Mouse (Mus musculus): ENCODE measurements around the gene Adcyap1r1. TPM values are rescaled to one million over a fixed set of nuclear protein-coding genes. Genes with fewer than 3 reads are reported as not detected.

Adcyap1r1 gene
- 100 to 1,000 TPM; 137 to 142 TPM for total RNA-seq (2021)

- DNase-seq (ENCODE audit: extremely low spot score in 1 of 2, low spot score in 2 of 2): peak; percentile 63 to 88
- intact Hi-C loops (cut with DNase I): loop anchor here (2.0 to 5.0 kb wide), 2 partner anchors 35 to 59 kb away; no protein-coding TSS in a partner anchor
These were observed at the start of gene Adcyap1r1 for GRCm38 (mm10) chr6:55451771-55452371. Gene Adcyap1r1 (plus strand): TSS chr6:55451978.

GRCm38 (mm10) chr6:55402041-55402776, 49.6 kb upstream of the Adcyap1r1 start:
- peak in 1 of 2 experiments; percentile 46 for DNase-seq (ENCODE audit: extremely low spot score in 1 of 2, low spot score in 2 of 2)
- intact Hi-C loops (cut with DNase I): no loop called here

- no peak for DNase-seq (ENCODE audit: extremely low spot score in 1 of 2, low spot score in 2 of 2)
- intact Hi-C loops (cut with DNase I): no loop called here
These were observed 48.1 kb upstream of the Adcyap1r1 start for GRCm38 (mm10) chr6:55403411-55404309.

GRCm38 (mm10) chr6:55404421-55404990, 47.3 kb upstream of the Adcyap1r1 start:
- DNase-seq (ENCODE audit: extremely low spot score in 1 of 2, low spot score in 2 of 2): no peak

GRCm38 (mm10) chr6:55407345-55407744, 44.4 kb upstream of the Adcyap1r1 start:
- intact Hi-C loops (cut with DNase I): no loop called here
- DNase-seq (ENCODE audit: extremely low spot score in 1 of 2, low spot score in 2 of 2): no peak

More at GRCm38 (mm10) chr6:55404421-55404990, 47.3 kb upstream of the Adcyap1r1 start:
- intact Hi-C loops (cut with DNase I): no loop called here

GRCm38 (mm10) chr6:55410119-55410775, 41.5 kb upstream of the Adcyap1r1 start:
- intact Hi-C loops (cut with DNase I): no loop called here
- peak in 1 of 2 experiments; percentile 56 for DNase-seq (ENCODE audit: extremely low spot score in 1 of 2, low spot score in 2 of 2)

GRCm38 (mm10) chr6:55410977-55411376, 40.8 kb upstream of the Adcyap1r1 start:
- intact Hi-C loops (cut with DNase I): no loop called here
- no peak for DNase-seq (ENCODE audit: extremely low spot score in 1 of 2, low spot score in 2 of 2)

GRCm38 (mm10) chr6:55416202-55416601, 35.6 kb upstream of the Adcyap1r1 start:
- intact Hi-C loops (cut with DNase I): loop anchor here (5.0 kb wide), 1 partner anchor 36 kb away; the partner anchor contains the start of gene Adcyap1r1
- no peak for DNase-seq (ENCODE audit: extremely low spot score in 1 of 2, low spot score in 2 of 2)

- intact Hi-C loops (cut with DNase I): loop anchor here (5.0 kb wide), 1 partner anchor 33 kb away; the partner anchor contains the start of gene Adcyap1r1
- DNase-seq (ENCODE audit: extremely low spot score in 1 of 2, low spot score in 2 of 2): no peak
These were observed 32.9 kb upstream of the Adcyap1r1 start for GRCm38 (mm10) chr6:55418746-55419410.

GRCm38 (mm10) chr6:55420411-55420810, 31.4 kb upstream of the Adcyap1r1 start:
- intact Hi-C loops (cut with DNase I): no loop called here
- DNase-seq (ENCODE audit: extremely low spot score in 1 of 2, low spot score in 2 of 2): no peak

GRCm38 (mm10) chr6:55420869-55421361, 30.9 kb upstream of the Adcyap1r1 start:
- intact Hi-C loops (cut with DNase I): no loop called here
- peak; percentile 52 to 65 for DNase-seq (ENCODE audit: extremely low spot score in 1 of 2, low spot score in 2 of 2)

GRCm38 (mm10) chr6:55432121-55432520, 19.7 kb upstream of the Adcyap1r1 start:
- DNase-seq (ENCODE audit: extremely low spot score in 1 of 2, low spot score in 2 of 2): no peak
- intact Hi-C loops (cut with DNase I): no loop called here

GRCm38 (mm10) chr6:55434360-55434759, 17.4 kb upstream of the Adcyap1r1 start:
- intact Hi-C loops (cut with DNase I): no loop called here
- DNase-seq (ENCODE audit: extremely low spot score in 1 of 2, low spot score in 2 of 2): no peak

GRCm38 (mm10) chr6:55435266-55436159, 16.3 kb upstream of the Adcyap1r1 start:
- intact Hi-C loops (cut with DNase I): no loop called here
- peak; percentile 64 to 65 for DNase-seq (ENCODE audit: extremely low spot score in 1 of 2, low spot score in 2 of 2)

GRCm38 (mm10) chr6:55437919-55438318, 13.9 kb upstream of the Adcyap1r1 start:
- no peak for DNase-seq (ENCODE audit: extremely low spot score in 1 of 2, low spot score in 2 of 2)
- intact Hi-C loops (cut with DNase I): no loop called here

- no peak for DNase-seq (ENCODE audit: extremely low spot score in 1 of 2, low spot score in 2 of 2)
These were observed 12.9 kb upstream of the Adcyap1r1 start for GRCm38 (mm10) chr6:55438837-55439236.

More at GRCm38 (mm10) chr6:55438837-55439236, 12.9 kb upstream of the Adcyap1r1 start:
- intact Hi-C loops (cut with DNase I): no loop called here
